Mouse (Mus musculus) neural tube, embryonic 11.5 days (tissue): ENCODE results near the gene Aldh1l1. TPM values are rescaled to one million over a fixed set of nuclear protein-coding genes. Genes with fewer than 3 reads are reported as not detected.
A peak's percentile ranks its signal among the peaks of the same experiment; 100 is the strongest.

Experiments
- ATAC-seq: fragments of 200-750 bp; cut with Nextera tagmentation; 2 replicates; pipeline ENCODE4 v1.8.0; 2017; ENCODE audit warnings: moderate number of reproducible peaks, mild to moderate bottlenecking, moderate TSS enrichment, moderate library complexity; ENCODE audit not compliant: insufficient read depth, low FRiP score, low TSS enrichment
- DNase-seq: peaks from one replicate; pipeline ENCODE4 v3.0.0-alpha.2; 2015; ENCODE audit warnings: low spot score
- H3K27ac ChIP-seq: fragments of 300-500 bp; sonication (generic); 2 replicates; pipeline ENCODE4 v1.5.1; 2014; ENCODE audit warnings: low read depth, mild to moderate bottlenecking, low read length
- H3K27me3 ChIP-seq: fragments of 300-500 bp; sonication (generic); 2 replicates; pipeline ENCODE4 v1.6.1; 2014; ENCODE audit warnings: mild to moderate bottlenecking, low read length, mixed read lengths; ENCODE audit not compliant: control insufficient read depth, insufficient read depth
- H3K36me3 ChIP-seq: fragments of 300-500 bp; sonication (generic); 2 replicates; pipeline ENCODE4 v1.6.1; 2014; ENCODE audit warnings: mild to moderate bottlenecking, low read length, moderate library complexity, mixed read lengths; ENCODE audit not compliant: control insufficient read depth, insufficient read depth
- H3K4me1 ChIP-seq: fragments of 300-500 bp; sonication (generic); 2 replicates; pipeline ENCODE4 v1.6.1; 2014; ENCODE audit warnings: low read length, mixed read lengths; ENCODE audit not compliant: control insufficient read depth, insufficient read depth
- H3K4me2 ChIP-seq: fragments of 300-500 bp; sonication (generic); 2 replicates; pipeline ENCODE4 v1.6.1; 2014; ENCODE audit warnings: low read depth, mild to moderate bottlenecking, moderate library complexity
- H3K4me3 ChIP-seq: fragments of 300-500 bp; sonication (generic); 2 replicates; pipeline ENCODE4 v1.5.1; 2014; ENCODE audit warnings: low read depth, low read length
- H3K9ac ChIP-seq: fragments of 300-500 bp; sonication (generic); 2 replicates; pipeline ENCODE4 v1.6.1; 2014; ENCODE audit warnings: mild to moderate bottlenecking, low read length
- H3K9me3 ChIP-seq: fragments of 300-500 bp; sonication (generic); 2 replicates; pipeline ENCODE4 v1.6.1; 2016; ENCODE audit warnings: low read length; ENCODE audit not compliant: control insufficient read depth
- WGBS: fragments of 180-500 bp; shearing (Covaris S2); extraction: QIAGEN DNeasy Blood & Tissue Kit; methylation state at CpG from one replicate; pipeline ENCODE4 v1.1.7; 2014; 5-methylcytosine and 5-hydroxymethylcytosine counted together
- polyA plus RNA-seq: library from polyadenylated mRNA; unstranded; fragments of >200 nt; fragmentation: Nextera tagmentation; extraction: Ambion mirVana; gene quantifications from 2 replicates; pipeline ENCODE4 v1.2.1, GENCODE M21; 2014

The Aldh1l1 gene
- polyA plus RNA-seq, 1 experiment from 2014 or later = 0.97 TPM

DNA sequence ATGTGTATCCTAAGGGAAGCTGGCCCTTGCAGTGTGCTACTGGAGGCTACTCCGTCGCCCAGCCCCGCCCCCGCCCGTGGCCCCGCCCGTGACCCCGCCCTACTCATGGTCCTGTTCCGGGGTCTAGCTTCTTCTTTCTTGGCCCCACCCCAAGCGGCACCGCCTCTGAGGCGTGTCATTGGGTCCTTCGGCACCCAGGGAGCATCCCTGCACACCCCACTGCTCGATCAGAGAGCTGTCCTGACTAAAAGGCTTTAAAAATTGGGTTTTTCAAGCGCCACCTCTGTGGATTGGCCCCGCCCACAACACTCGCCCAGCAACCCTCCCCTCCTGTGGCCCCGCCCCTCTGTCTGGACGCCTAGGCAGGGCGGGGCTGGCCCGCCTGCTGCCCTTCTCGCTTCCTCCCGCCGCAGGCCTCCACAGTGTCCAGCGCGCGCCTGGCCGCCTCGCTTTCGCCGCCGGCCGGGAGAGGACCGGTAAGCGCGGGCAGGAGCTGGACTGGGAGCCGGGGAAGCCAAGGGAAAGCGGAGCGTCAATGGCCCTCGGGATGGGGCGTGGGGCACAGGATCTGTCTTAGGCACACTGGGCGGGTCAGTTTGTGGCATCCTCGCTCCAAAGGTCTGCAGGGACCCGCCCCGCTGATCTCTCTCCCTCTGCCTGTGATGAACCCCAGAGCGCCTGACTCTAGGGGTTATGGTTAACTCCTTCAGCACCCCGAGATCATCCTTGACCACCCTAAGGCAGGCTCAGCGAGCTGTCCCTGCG lies 118.5 kb downstream of the Aldh1l1 start, which contains the start of gene Slc41a3:
Gene Slc41a3, plus strand, starts transcription at position 193 of the 765 bp plus-strand sequence.
- peak within 1 kb of the TSS; percentile 85 for H3K4me2 ChIP-seq
- WGBS = 1% methylated on average over 49 of the region's 49 CpGs
- H3K27ac ChIP-seq = no peak within 1 kb of the TSS
- ATAC-seq (peak; percentile 90), DNase-seq (peak; percentile 91)
- no peaks in the 10 kb centered on the region for H3K9me3 ChIP-seq
- H3K36me3 ChIP-seq = no peaks in the 10 kb centered on the region
- no peaks in the 10 kb centered on the region for H3K4me1 ChIP-seq
- H3K4me3 ChIP-seq = peak within 1 kb of the TSS; percentile 40
- no peaks in the 10 kb centered on the region for H3K27me3 ChIP-seq
- peak within 1 kb of the TSS; percentile 66 for H3K9ac ChIP-seq

DNA sequence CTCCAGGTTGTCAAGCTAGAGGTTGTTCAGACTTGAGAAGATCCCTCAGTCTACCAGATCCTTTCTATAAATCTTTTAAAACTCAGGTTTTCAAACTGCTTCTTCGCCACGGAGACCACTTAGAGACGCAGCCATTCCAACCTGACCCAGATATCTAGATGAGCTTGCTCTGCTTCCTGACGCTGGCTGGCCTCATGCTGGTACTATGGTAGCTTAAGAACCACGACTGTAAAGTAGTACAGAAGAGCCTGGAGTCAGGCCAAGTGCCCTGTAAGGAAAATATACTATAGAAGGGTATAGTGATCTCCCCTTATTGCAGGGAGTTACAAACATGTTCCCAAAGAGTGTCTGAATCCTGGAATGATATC lies 119.1 kb downstream of the Aldh1l1 start:
- DNase-seq (no peak), ATAC-seq (no peak)
- Histone ChIP-seq H3K4me3 (peak overlapping the region; percentile 40), H3K9ac (peak overlapping the region; percentile 66), H3K27ac (no peak overlapping the region), H3K36me3 (no peaks in the 10 kb centered on the region), H3K4me2 (peak overlapping the region; percentile 85), H3K9me3 (no peaks in the 10 kb centered on the region), H3K27me3 (no peaks in the 10 kb centered on the region), H3K4me1 (no peaks in the 10 kb centered on the region)
- 14% methylated on average over 5 of the region's 5 CpGs for WGBS

DNA sequence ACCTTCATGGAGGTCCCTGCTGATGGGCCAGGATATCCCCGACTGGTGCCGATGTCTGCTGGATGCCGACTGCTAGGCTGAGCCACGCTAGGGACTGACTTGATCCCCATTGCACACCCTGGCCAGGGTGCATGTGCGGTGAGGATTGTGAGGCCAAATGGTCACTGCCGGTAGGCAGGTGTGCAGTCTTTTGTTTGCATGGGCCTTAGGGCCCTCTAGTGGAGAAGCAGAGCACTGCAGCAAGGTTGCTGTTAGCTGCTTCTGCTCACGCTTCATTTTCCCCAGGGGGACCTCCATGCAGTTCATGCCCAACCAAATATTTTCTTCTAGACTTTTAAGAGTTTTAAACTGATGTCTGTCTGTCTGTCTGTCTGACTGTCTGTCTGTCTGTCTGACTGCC lies 120.3 kb downstream of the Aldh1l1 start:
- Histone ChIP-seq H3K9ac (no peak overlapping the region), H3K9me3 (no peaks in the 10 kb centered on the region), H3K4me3 (no peak overlapping the region), H3K27me3 (no peaks in the 10 kb centered on the region), H3K27ac (no peak overlapping the region), H3K4me2 (no peak overlapping the region), H3K36me3 (no peaks in the 10 kb centered on the region), H3K4me1 (no peaks in the 10 kb centered on the region)
- DNase-seq (peak; percentile 77), ATAC-seq (no peak)
- WGBS = 15% methylated on average over 7 of the region's 7 CpGs

- Histone ChIP-seq H3K36me3 (no peaks in the 10 kb centered on the region), H3K4me3 (no peak overlapping the region), H3K4me2 (no peak overlapping the region), H3K9ac (no peak overlapping the region), H3K4me1 (no peaks in the 10 kb centered on the region), H3K27ac (no peak overlapping the region), H3K27me3 (no peaks in the 10 kb centered on the region), H3K9me3 (no peaks in the 10 kb centered on the region)
- 18% methylated on average over 5 of the region's 5 CpGs for WGBS
- ATAC-seq (no peak), DNase-seq (peak; percentile 74)
These were observed 121.0 kb downstream of the Aldh1l1 start for GRCm38 (mm10) chr6:90607196-90607595.

DNA sequence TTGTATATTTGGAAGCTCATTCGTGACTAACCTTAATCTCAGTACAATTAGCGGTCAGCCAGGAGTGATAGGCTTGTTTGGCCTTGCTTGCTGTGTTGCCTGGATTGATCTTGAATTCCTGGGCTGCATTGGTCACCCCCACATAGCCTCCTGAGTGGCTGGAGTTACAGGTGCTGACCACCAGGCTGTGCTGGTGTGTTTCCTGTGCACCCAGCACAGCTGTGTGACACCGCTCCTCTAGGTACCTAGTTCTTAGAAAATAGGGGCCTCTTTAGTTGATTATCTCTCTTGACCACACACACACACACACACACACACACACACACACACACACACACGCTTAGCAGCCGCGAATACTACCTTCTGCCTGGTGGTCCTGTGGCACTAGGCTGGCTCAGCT lies 122.0 kb downstream of the Aldh1l1 start:
- Histone ChIP-seq H3K9ac (no peak overlapping the region), H3K27me3 (no peaks in the 10 kb centered on the region), H3K4me1 (no peaks in the 10 kb centered on the region), H3K36me3 (no peaks in the 10 kb centered on the region), H3K9me3 (no peaks in the 10 kb centered on the region), H3K27ac (no peak overlapping the region), H3K4me2 (no peak overlapping the region), H3K4me3 (no peak overlapping the region)
- WGBS = 73% methylated on average over 6 of the region's 6 CpGs
- ATAC-seq (no peak), DNase-seq (no peak)

GRCm38 (mm10) chr6:90610248-90610647 lies 124.0 kb downstream of the Aldh1l1 start:
- no peak for ATAC-seq
- no peak overlapping the region for H3K4me2 ChIP-seq
- DNase-seq = no peak
- no peak overlapping the region for H3K9ac ChIP-seq
- no peak overlapping the region for H3K27ac ChIP-seq
- H3K36me3 ChIP-seq = no peaks in the 10 kb centered on the region
- H3K27me3 ChIP-seq = no peaks in the 10 kb centered on the region
- no peak overlapping the region for H3K4me3 ChIP-seq
- H3K9me3 ChIP-seq = no peaks in the 10 kb centered on the region
- no peaks in the 10 kb centered on the region for H3K4me1 ChIP-seq
- 94% methylated on average over 5 of the region's 5 CpGs for WGBS

GRCm38 (mm10) chr6:90613277-90613676 lies 127.0 kb downstream of the Aldh1l1 start:
- WGBS = 78% methylated on average over 8 of the region's 8 CpGs
- Histone ChIP-seq H3K4me3 (no peak overlapping the region), H3K27me3 (no peaks in the 10 kb centered on the region), H3K4me2 (no peak overlapping the region), H3K4me1 (no peaks in the 10 kb centered on the region), H3K9me3 (no peaks in the 10 kb centered on the region), H3K27ac (no peak overlapping the region), H3K9ac (no peak overlapping the region), H3K36me3 (no peaks in the 10 kb centered on the region)
- DNase-seq (no peak), ATAC-seq (no peak)

DNA sequence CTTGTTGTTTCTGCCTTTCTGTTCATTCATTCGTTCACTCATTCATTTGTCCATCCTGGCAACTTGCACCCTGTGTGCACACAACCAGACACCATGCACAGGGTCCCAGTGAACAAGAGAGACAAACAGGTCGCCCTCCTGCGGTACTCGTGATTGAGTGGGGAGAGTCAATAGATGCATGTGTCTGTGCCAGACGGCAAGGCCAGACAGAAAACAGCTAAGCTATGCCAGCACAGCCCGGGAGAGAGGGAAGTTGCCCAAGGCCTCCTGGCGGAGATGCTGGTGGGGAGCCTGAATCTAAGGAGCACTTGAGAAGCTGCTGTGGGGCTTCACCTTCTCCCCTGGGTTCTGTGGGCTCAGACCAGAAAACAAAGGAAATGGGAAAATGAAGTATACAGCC lies 129.1 kb downstream of the Aldh1l1 start:
- Histone ChIP-seq H3K4me3 (no peak overlapping the region), H3K27me3 (no peaks in the 10 kb centered on the region), H3K9me3 (no peaks in the 10 kb centered on the region), H3K4me1 (no peaks in the 10 kb centered on the region), H3K4me2 (no peak overlapping the region), H3K36me3 (no peaks in the 10 kb centered on the region), H3K27ac (no peak overlapping the region), H3K9ac (no peak overlapping the region)
- 78% methylated on average over 7 of the region's 7 CpGs for WGBS
- DNase-seq = no peak
- no peak for ATAC-seq

DNA sequence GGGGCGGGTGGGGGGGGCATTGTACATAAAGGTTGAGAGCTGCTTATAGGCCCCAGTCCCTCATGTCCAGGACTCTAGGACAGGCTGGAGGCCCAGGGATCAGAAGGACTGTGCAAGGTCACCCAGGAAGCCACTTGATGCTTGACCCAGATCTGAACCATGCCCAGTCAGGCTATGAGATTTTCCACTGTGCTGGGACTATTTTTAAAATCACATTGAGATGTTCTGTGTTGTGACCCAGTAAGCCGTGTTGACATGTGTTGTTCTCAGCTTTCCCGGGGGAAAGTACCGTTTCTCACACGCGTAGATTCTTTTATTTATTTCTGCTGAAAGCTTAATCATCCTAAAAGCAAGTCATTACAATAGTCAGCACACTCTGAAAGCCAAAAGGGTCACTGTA lies 129.8 kb downstream of the Aldh1l1 start:
- Histone ChIP-seq H3K4me2 (no peak overlapping the region), H3K27me3 (no peaks in the 10 kb centered on the region), H3K36me3 (no peaks in the 10 kb centered on the region), H3K27ac (no peak overlapping the region), H3K4me1 (no peaks in the 10 kb centered on the region), H3K4me3 (no peak overlapping the region), H3K9ac (no peak overlapping the region), H3K9me3 (no peaks in the 10 kb centered on the region)
- 83% methylated on average over 6 of the region's 6 CpGs for WGBS
- no peak for DNase-seq
- no peak for ATAC-seq
